Mouse (Mus musculus): ENCODE measurements around the gene Rabep2. TPM values are rescaled to one million over a fixed set of nuclear protein-coding genes. Genes with fewer than 3 reads are reported as not detected.
"Not testable (repeated sequence)": the region's sequence is repeated elsewhere in the genome, so short reads cannot be mapped to it uniquely, and the experiment has no call there.

The Rabep2 gene
- 22.2 and 22.7 TPM in 2 replicates for polyA plus RNA-seq (2015; fragmentation: Nextera tagmentation; extraction: Ambion mirVana)

- peak; percentile 86 for DNase-seq (ENCODE audit: low spot score)
Measured at GRCm38 (mm10) chr7:126428631-126429502, at the start of gene Rabep2. TSS of gene Rabep2 (plus strand) at chr7:126428759.

- DNase-seq (ENCODE audit: low spot score), result no peak
Measured at GRCm38 (mm10) chr7:126383565-126383964, 45.0 kb upstream of the Rabep2 start.

GRCm38 (mm10) chr7:126388185-126388584 is 40.4 kb upstream of the Rabep2 start:
- DNase-seq (ENCODE audit: low spot score), result no peak

GRCm38 (mm10) chr7:126392086-126392884 is 36.3 kb upstream of the Rabep2 start:
- not testable (repeated sequence) for DNase-seq (ENCODE audit: low spot score)

- DNase-seq (ENCODE audit: low spot score), result peak; percentile 98
Measured at GRCm38 (mm10) chr7:126396298-126397119, 32.0 kb upstream of the Rabep2 start, which contains the start of gene Nfatc2ip. TSS of gene Nfatc2ip (minus strand) at chr7:126396737.

GRCm38 (mm10) chr7:126397221-126397620 is 31.3 kb upstream of the Rabep2 start:
- DNase-seq (ENCODE audit: low spot score), result no peak

- no peak for DNase-seq (ENCODE audit: low spot score)
Measured at GRCm38 (mm10) chr7:126397822-126398221, 30.7 kb upstream of the Rabep2 start.

- DNase-seq (ENCODE audit: low spot score), result peak; percentile 92
Measured at GRCm38 (mm10) chr7:126399548-126399947, 29.0 kb upstream of the Rabep2 start.

- DNase-seq (ENCODE audit: low spot score), result not testable (repeated sequence)
Measured at GRCm38 (mm10) chr7:126402518-126402917, 26.0 kb upstream of the Rabep2 start.

GRCm38 (mm10) chr7:126408686-126409085 is 19.9 kb upstream of the Rabep2 start:
- DNase-seq (ENCODE audit: low spot score), result no peak

GRCm38 (mm10) chr7:126411061-126411460 is 17.5 kb upstream of the Rabep2 start:
- no peak for DNase-seq (ENCODE audit: low spot score)

- no peak for DNase-seq (ENCODE audit: low spot score)
Measured at GRCm38 (mm10) chr7:126414725-126415124, 13.8 kb upstream of the Rabep2 start, which contains the start of gene Cd19. TSS of gene Cd19 (minus strand) at chr7:126414889.

- DNase-seq (ENCODE audit: low spot score), result peak; percentile 68
Measured at GRCm38 (mm10) chr7:126416615-126417014, 11.9 kb upstream of the Rabep2 start.

- no peak for DNase-seq (ENCODE audit: low spot score)
Measured at GRCm38 (mm10) chr7:126417045-126417444, 11.5 kb upstream of the Rabep2 start.

- DNase-seq (ENCODE audit: low spot score), result no peak
Measured at GRCm38 (mm10) chr7:126417606-126418005, 11.0 kb upstream of the Rabep2 start.

GRCm38 (mm10) chr7:126418496-126418895 is 10.1 kb upstream of the Rabep2 start:
- no peak for DNase-seq (ENCODE audit: low spot score)

- peak; percentile 21 for DNase-seq (ENCODE audit: low spot score)
Measured at GRCm38 (mm10) chr7:126421756-126422155, 6.8 kb upstream of the Rabep2 start.

GRCm38 (mm10) chr7:126424161-126424560 is 4.4 kb upstream of the Rabep2 start:
- no peak for DNase-seq (ENCODE audit: low spot score)

GRCm38 (mm10) chr7:126427323-126427860 is 1.2 kb upstream of the Rabep2 start:
- no peak for DNase-seq (ENCODE audit: low spot score)

- DNase-seq (ENCODE audit: low spot score), result no peak
Measured at GRCm38 (mm10) chr7:126428154-126428553, 405 bp upstream of the Rabep2 start.

- DNase-seq (ENCODE audit: low spot score), result no peak
Measured at GRCm38 (mm10) chr7:126429503-126429898, 942 bp downstream of the Rabep2 start.

Data from thymus, postnatal 0 days (tissue).